Mouse (Mus musculus) lung, adult 2 months (tissue): ENCODE data around the gene Slc6a19.

Experiments
- CTCF ChIP-seq: fragments of 200-500 bp; IDR thresholded peaks from 2 replicates; pipeline ENCODE4 v1.5.1; 2011; ENCODE audit warnings: mild to moderate bottlenecking, low read length, control low read depth; ENCODE audit not compliant: insufficient read depth
- POLR2A ChIP-seq: fragments of 200-500 bp; IDR thresholded peaks from 2 replicates; pipeline ENCODE4 v1.6.1; 2011; ENCODE audit warnings: low read depth, mild to moderate bottlenecking, control low read depth, low read length, borderline replicate concordance; ENCODE audit errors: extremely low read depth

- TF ChIP-seq CTCF (no peak), POLR2A (no peak)
These were observed 39.0 kb upstream of the Slc6a19 start for GRCm38 (mm10) chr13:73743662-73744061.
